Mouse (Mus musculus) stomach, embryonic 16.5 days (tissue): ENCODE results near the gene Klk7. TPM values are rescaled to one million over a fixed set of nuclear protein-coding genes. Genes with fewer than 3 reads are reported as not detected.
A peak's percentile ranks its signal among the peaks of the same experiment; 100 is the strongest.

ENCODE experiments used
- ATAC-seq: fragments of 200-750 bp; cut with Nextera tagmentation; 2 replicates; pipeline ENCODE4 v1.8.0; 2017; ENCODE audit warnings: moderate number of reproducible peaks, moderate TSS enrichment; ENCODE audit not compliant: insufficient read depth, low FRiP score
- H3K27ac ChIP-seq: fragments of 300-500 bp; sonication (generic); 2 replicates; pipeline ENCODE4 v1.5.1; 2014; ENCODE audit warnings: low read length
- H3K27me3 ChIP-seq: fragments of 300-500 bp; sonication (generic); 2 replicates; pipeline ENCODE4 v1.6.1; 2014; ENCODE audit warnings: low read length, control low read depth, mixed read lengths; ENCODE audit not compliant: control insufficient read depth, insufficient read depth
- H3K36me3 ChIP-seq: fragments of 300-500 bp; sonication (generic); 2 replicates; pipeline ENCODE4 v1.6.1; 2014; ENCODE audit warnings: low read length; ENCODE audit not compliant: control insufficient read depth, insufficient read depth
- H3K4me1 ChIP-seq: fragments of 300-500 bp; sonication (generic); 2 replicates; pipeline ENCODE4 v1.6.1; 2014; ENCODE audit warnings: low read length, control low read depth, mixed read lengths; ENCODE audit not compliant: control insufficient read depth, insufficient read depth
- H3K4me2 ChIP-seq: fragments of 300-500 bp; sonication (generic); 2 replicates; pipeline ENCODE4 v1.6.1; 2014; ENCODE audit warnings: low read depth, low read length, mixed read lengths
- H3K4me3 ChIP-seq: fragments of 300-500 bp; sonication (generic); replicated peaks from 2 replicates; pipeline ENCODE4 v1.5.1; 2014; ENCODE audit warnings: mild to moderate bottlenecking, low read length
- H3K9ac ChIP-seq: fragments of 300-500 bp; sonication (generic); 2 replicates; pipeline ENCODE4 v1.6.1; 2014; ENCODE audit warnings: low read length
- H3K9me3 ChIP-seq: fragments of 300-500 bp; sonication (generic); replicated peaks from 2 replicates; pipeline ENCODE4 v1.6.1; 2016; ENCODE audit warnings: low read length, control low read depth; ENCODE audit not compliant: control insufficient read depth
- WGBS: fragments of 180-500 bp; shearing (Covaris S2); extraction: QIAGEN DNeasy Blood & Tissue Kit; methylation state at CpG from one replicate; pipeline ENCODE4 v1.1.7; 2014; 5-methylcytosine and 5-hydroxymethylcytosine counted together
- polyA plus RNA-seq: library from polyadenylated mRNA; unstranded; fragments of >200 nt; fragmentation: Nextera tagmentation; extraction: Ambion mirVana; gene quantifications from 2 replicates; pipeline ENCODE4 v1.2.1, GENCODE M21; 2015

Gene Klk7
- 0.22 and 0.66 TPM in 2 replicates for polyA plus RNA-seq

DNA sequence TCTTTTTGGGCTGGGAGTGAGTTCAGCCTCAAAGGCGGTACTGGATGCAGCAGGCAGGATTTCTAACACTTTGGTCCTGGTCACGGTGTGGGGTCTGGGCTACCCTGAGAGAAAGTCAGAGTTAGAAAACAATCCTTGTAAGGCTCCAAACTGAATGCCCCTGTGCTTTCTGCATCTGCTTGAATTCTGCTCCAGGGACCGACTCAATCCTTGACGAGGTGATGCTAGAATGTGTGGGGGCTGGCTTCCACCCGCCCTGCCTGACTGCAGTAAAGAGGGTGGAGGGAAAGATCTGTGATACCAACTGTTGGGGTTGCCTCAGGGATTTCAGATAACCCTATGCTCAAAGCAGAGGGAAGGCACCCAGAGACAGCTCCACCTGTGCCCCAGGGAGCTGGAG, at the start of gene Klk7:
Klk7 (plus strand) TSS at position 301 of the 400 bp plus-strand sequence.
- H3K27me3 ChIP-seq, result no peaks in the 10 kb centered on the region
- H3K27ac ChIP-seq, result no peak within 1 kb of the TSS
- no peaks in the 10 kb centered on the region for H3K36me3 ChIP-seq
- no peak within 1 kb of the TSS for H3K9ac ChIP-seq
- no peak within 1 kb of the TSS for H3K4me2 ChIP-seq
- H3K9me3 ChIP-seq, result no peaks in the 10 kb centered on the region
- ATAC-seq, result no peak
- WGBS, result 50% methylated on average over 5 of the region's 5 CpGs
- H3K4me1 ChIP-seq, result no peaks in the 10 kb centered on the region
- H3K4me3 ChIP-seq, result no peak within 1 kb of the TSS

DNA sequence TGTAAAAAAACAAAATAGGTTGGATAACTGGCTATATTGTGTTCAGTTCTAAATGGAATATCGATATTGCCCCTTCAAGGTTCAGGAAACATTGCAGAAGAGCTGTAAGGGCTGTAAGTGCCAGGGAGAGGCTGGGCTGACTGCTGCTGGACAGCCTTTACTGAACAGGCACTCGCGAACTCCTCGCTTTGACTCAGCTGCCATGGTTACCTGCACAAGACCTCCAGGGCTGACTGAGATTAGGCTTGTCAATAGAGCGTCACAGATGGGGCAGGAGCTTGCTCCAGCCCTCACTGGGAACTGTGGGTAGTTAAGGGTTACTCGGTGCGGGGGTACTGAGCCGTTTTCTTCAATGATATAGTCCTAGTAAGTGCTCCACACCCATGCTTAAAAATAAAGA, 44.6 kb upstream of the Klk7 start:
- no peak overlapping the region for H3K9ac ChIP-seq
- no peaks in the 10 kb centered on the region for H3K27me3 ChIP-seq
- H3K4me3 ChIP-seq, result no peak overlapping the region
- 45% methylated on average over 8 of the region's 8 CpGs for WGBS
- ATAC-seq, result no peak
- no peaks in the 10 kb centered on the region for H3K4me1 ChIP-seq
- H3K36me3 ChIP-seq, result no peaks in the 10 kb centered on the region
- no peak overlapping the region for H3K4me2 ChIP-seq
- no peaks in the 10 kb centered on the region for H3K9me3 ChIP-seq
- H3K27ac ChIP-seq, result no peak overlapping the region

GRCm38 (mm10) chr7:43768597-43768996, 42.5 kb upstream of the Klk7 start, which contains the start of gene Klk12:
Klk12 (plus strand) TSS chr7:43768897.
- WGBS, result 67% methylated on average over 4 of the region's 4 CpGs
- H3K36me3 ChIP-seq, result no peaks in the 10 kb centered on the region
- H3K4me1 ChIP-seq, result no peaks in the 10 kb centered on the region
- H3K27ac ChIP-seq, result no peak within 1 kb of the TSS; the same call in 1 of the 2 replicates
- H3K9ac ChIP-seq, result no peak within 1 kb of the TSS
- ATAC-seq, result no peak
- H3K27me3 ChIP-seq, result no peaks in the 10 kb centered on the region
- no peak within 1 kb of the TSS for H3K4me2 ChIP-seq
- no peaks in the 10 kb centered on the region for H3K9me3 ChIP-seq
- no peak within 1 kb of the TSS for H3K4me3 ChIP-seq

DNA sequence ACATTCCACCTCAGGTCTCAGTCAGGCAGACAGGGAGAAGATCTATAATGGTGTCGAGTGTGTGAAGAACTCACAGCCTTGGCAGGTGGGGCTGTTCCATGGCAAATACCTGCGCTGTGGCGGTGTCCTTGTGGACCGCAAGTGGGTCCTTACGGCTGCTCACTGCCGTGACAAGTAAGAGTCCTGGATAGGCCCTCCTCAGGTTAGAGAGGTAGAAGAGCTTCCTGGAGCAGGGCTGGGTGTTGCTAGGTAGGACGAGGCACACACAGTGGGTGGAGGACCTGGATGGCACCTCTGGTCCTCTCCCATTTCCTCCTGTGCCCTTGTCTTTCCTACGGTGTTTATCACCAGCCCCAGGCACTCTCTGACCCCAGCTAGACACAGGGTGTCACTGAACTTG, 41.5 kb upstream of the Klk7 start:
- no peak overlapping the region for H3K9ac ChIP-seq
- 88% methylated on average over 8 of the region's 8 CpGs for WGBS
- no peak overlapping the region; the same call in 1 of the 2 replicates for H3K27ac ChIP-seq
- H3K36me3 ChIP-seq, result no peaks in the 10 kb centered on the region
- H3K27me3 ChIP-seq, result no peaks in the 10 kb centered on the region
- H3K9me3 ChIP-seq, result no peaks in the 10 kb centered on the region
- no peak overlapping the region for H3K4me3 ChIP-seq
- no peak for ATAC-seq
- no peak overlapping the region for H3K4me2 ChIP-seq
- no peaks in the 10 kb centered on the region for H3K4me1 ChIP-seq

- 93% methylated on average over 10 of the region's 10 CpGs for WGBS
These were observed 40.4 kb upstream of the Klk7 start for GRCm38 (mm10) chr7:43770701-43771100.

DNA sequence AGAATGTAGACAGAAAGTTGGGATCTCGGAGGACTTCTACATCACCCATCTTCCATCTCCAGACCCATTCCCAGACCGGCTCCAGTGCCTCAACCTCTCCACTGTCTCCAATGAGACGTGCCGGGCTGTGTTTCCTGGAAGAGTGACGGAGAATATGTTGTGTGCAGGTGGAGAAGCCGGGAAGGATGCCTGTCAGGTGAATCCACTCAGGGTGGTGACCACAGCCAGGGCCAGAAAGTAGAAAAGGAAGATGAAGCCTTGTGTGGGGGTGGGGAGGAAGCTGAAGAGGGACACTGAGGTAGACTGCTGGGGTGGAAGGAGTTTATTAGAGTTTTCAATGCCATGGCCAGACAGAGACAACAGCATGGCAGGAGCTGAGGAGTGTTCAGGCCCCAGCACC, 39.2 kb upstream of the Klk7 start:
- WGBS, result 90% methylated on average over 6 of the region's 6 CpGs
- ATAC-seq, result no peak
- H3K9me3 ChIP-seq, result no peaks in the 10 kb centered on the region
- H3K4me3 ChIP-seq, result no peak overlapping the region
- H3K27me3 ChIP-seq, result no peaks in the 10 kb centered on the region
- no peaks in the 10 kb centered on the region for H3K36me3 ChIP-seq
- no peaks in the 10 kb centered on the region for H3K4me1 ChIP-seq
- H3K9ac ChIP-seq, result no peak overlapping the region
- H3K4me2 ChIP-seq, result no peak overlapping the region
- no peak overlapping the region for H3K27ac ChIP-seq

More at GRCm38 (mm10) chr7:43770701-43771100, 40.4 kb upstream of the Klk7 start:
- Histone ChIP-seq H3K4me2 (no peak overlapping the region), H3K4me1 (no peaks in the 10 kb centered on the region), H3K4me3 (no peak overlapping the region), H3K9me3 (no peaks in the 10 kb centered on the region), H3K27ac (no peak overlapping the region), H3K27me3 (no peaks in the 10 kb centered on the region), H3K9ac (no peak overlapping the region), H3K36me3 (no peaks in the 10 kb centered on the region)
- ATAC-seq, result no peak

- Histone ChIP-seq H3K27me3 (no peaks in the 10 kb centered on the region), H3K4me3 (no peak overlapping the region), H3K27ac (no peak overlapping the region), H3K4me1 (no peaks in the 10 kb centered on the region), H3K9ac (no peak overlapping the region), H3K36me3 (no peaks in the 10 kb centered on the region), H3K9me3 (no peaks in the 10 kb centered on the region), H3K4me2 (no peak overlapping the region)
- WGBS, result 78% methylated on average over 3 of the region's 3 CpGs
- no peak for ATAC-seq
These were observed 38.2 kb upstream of the Klk7 start for GRCm38 (mm10) chr7:43772901-43773300.

GRCm38 (mm10) chr7:43774364-43774763, 36.7 kb upstream of the Klk7 start, which contains the start of gene Klk11:
Klk11 (plus strand) TSS chr7:43774604.
- H3K4me2 ChIP-seq, result 0 out of 2 replicates have a peak within 1 kb of the TSS, but pooled peaks have one; percentile 15
- peak within 1 kb of the TSS; percentile 90 for H3K27ac ChIP-seq

DNA sequence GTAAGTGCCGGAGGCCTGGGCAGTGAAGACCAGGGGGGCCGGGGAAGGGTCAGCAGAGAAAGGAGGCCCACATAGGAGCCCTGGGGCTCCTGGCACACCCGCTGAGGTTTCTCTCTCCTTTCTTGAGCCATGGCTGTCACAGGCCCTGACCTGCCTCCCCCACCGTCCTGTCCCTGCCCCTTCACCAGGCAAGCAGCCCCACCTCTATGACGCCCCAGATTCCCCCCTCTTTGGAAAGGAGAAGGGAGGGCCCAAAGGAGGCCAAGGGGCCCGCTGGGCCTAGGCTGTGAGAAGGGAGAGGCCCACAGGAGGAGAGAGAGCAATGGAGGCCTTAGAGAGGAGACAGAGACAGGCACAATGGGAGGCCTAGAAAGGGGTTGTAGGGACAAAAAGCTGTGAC, 36.3 kb upstream of the Klk7 start:
- 0 out of 2 replicates have a peak overlapping the region, but pooled peaks have one; percentile 15 for H3K4me2 ChIP-seq
- 0 out of 2 replicates have a peak overlapping the region, but pooled peaks have one; percentile 1 for H3K4me3 ChIP-seq
- H3K27me3 ChIP-seq, result no peaks in the 10 kb centered on the region
- WGBS, result 53% methylated on average over 6 of the region's 6 CpGs
- no peaks in the 10 kb centered on the region for H3K9me3 ChIP-seq
- H3K9ac ChIP-seq, result peak overlapping the region; percentile 48
- H3K27ac ChIP-seq, result peak overlapping the region; percentile 90
- peak; percentile 59; the same call in 1 of the 2 replicates for ATAC-seq
- H3K36me3 ChIP-seq, result no peaks in the 10 kb centered on the region
- no peaks in the 10 kb centered on the region for H3K4me1 ChIP-seq

More at GRCm38 (mm10) chr7:43774364-43774763, 36.7 kb upstream of the Klk7 start, which contains the start of gene Klk11:
- Histone ChIP-seq H3K4me3 (0 out of 2 replicates have a peak within 1 kb of the TSS, but pooled peaks have one; percentile 3), H3K4me1 (no peaks in the 10 kb centered on the region), H3K27me3 (no peaks in the 10 kb centered on the region), H3K36me3 (no peaks in the 10 kb centered on the region), H3K9ac (peak within 1 kb of the TSS; percentile 48), H3K9me3 (no peaks in the 10 kb centered on the region)
- ATAC-seq, result peak; percentile 41; the same call in 1 of the 2 replicates
- 83% methylated on average over 5 of the region's 5 CpGs for WGBS
